Mouse (Mus musculus) neural tube, embryonic 11.5 days (tissue): Measurements from ENCODE around the gene Lpcat2. TPM values are rescaled to one million over a fixed set of nuclear protein-coding genes. Genes with fewer than 3 reads are reported as not detected.

Experiments used
- ATAC-seq: fragments of 200-750 bp; cut with Nextera tagmentation; 2 replicates; pipeline ENCODE4 v1.8.0; 2017; ENCODE audit warnings: moderate number of reproducible peaks, mild to moderate bottlenecking, moderate TSS enrichment, moderate library complexity; ENCODE audit not compliant: insufficient read depth, low FRiP score, low TSS enrichment
- DNase-seq: peaks from one replicate; pipeline ENCODE4 v3.0.0-alpha.2; 2015; ENCODE audit warnings: low spot score
- H3K27ac ChIP-seq: fragments of 300-500 bp; sonication (generic); 2 replicates; pipeline ENCODE4 v1.5.1; 2014; ENCODE audit warnings: low read depth, mild to moderate bottlenecking, low read length
- H3K27me3 ChIP-seq: fragments of 300-500 bp; sonication (generic); 2 replicates; pipeline ENCODE4 v1.6.1; 2014; ENCODE audit warnings: mild to moderate bottlenecking, low read length, mixed read lengths; ENCODE audit not compliant: control insufficient read depth, insufficient read depth
- H3K36me3 ChIP-seq: fragments of 300-500 bp; sonication (generic); 2 replicates; pipeline ENCODE4 v1.6.1; 2014; ENCODE audit warnings: mild to moderate bottlenecking, low read length, moderate library complexity, mixed read lengths; ENCODE audit not compliant: control insufficient read depth, insufficient read depth
- H3K4me1 ChIP-seq: fragments of 300-500 bp; sonication (generic); 2 replicates; pipeline ENCODE4 v1.6.1; 2014; ENCODE audit warnings: low read length, mixed read lengths; ENCODE audit not compliant: control insufficient read depth, insufficient read depth
- H3K4me2 ChIP-seq: fragments of 300-500 bp; sonication (generic); 2 replicates; pipeline ENCODE4 v1.6.1; 2014; ENCODE audit warnings: low read depth, mild to moderate bottlenecking, moderate library complexity
- H3K4me3 ChIP-seq: fragments of 300-500 bp; sonication (generic); 2 replicates; pipeline ENCODE4 v1.5.1; 2014; ENCODE audit warnings: low read depth, low read length
- H3K9ac ChIP-seq: fragments of 300-500 bp; sonication (generic); 2 replicates; pipeline ENCODE4 v1.6.1; 2014; ENCODE audit warnings: mild to moderate bottlenecking, low read length
- H3K9me3 ChIP-seq: fragments of 300-500 bp; sonication (generic); 2 replicates; pipeline ENCODE4 v1.6.1; 2016; ENCODE audit warnings: low read length; ENCODE audit not compliant: control insufficient read depth
- WGBS: fragments of 180-500 bp; shearing (Covaris S2); extraction: QIAGEN DNeasy Blood & Tissue Kit; methylation state at CpG from one replicate; pipeline ENCODE4 v1.1.7; 2014; 5-methylcytosine and 5-hydroxymethylcytosine counted together
- polyA plus RNA-seq: library from polyadenylated mRNA; unstranded; fragments of >200 nt; fragmentation: Nextera tagmentation; extraction: Ambion mirVana; gene quantifications from 2 replicates; pipeline ENCODE4 v1.2.1, GENCODE M21; 2014

Lpcat2 gene
- polyA plus RNA-seq, 1 experiment from 2014 or later: 4.4 TPM

GRCm38 (mm10) chr8:92911477-92911876, 56.3 kb downstream of the Lpcat2 start:
- no peak overlapping the region for H3K9ac ChIP-seq
- no peak overlapping the region for H3K4me2 ChIP-seq
- ATAC-seq: no peak
- H3K27me3 ChIP-seq: no peaks in the 10 kb centered on the region
- no peaks in the 10 kb centered on the region for H3K36me3 ChIP-seq
- DNase-seq: no peak
- H3K27ac ChIP-seq: no peak overlapping the region
- no peak overlapping the region for H3K4me3 ChIP-seq
- 88% methylated on average over 3 of the region's 3 CpGs for WGBS
- H3K9me3 ChIP-seq: no peaks in the 10 kb centered on the region
- H3K4me1 ChIP-seq: no peaks in the 10 kb centered on the region

- no peak overlapping the region for H3K9ac ChIP-seq
- no peaks in the 10 kb centered on the region for H3K27me3 ChIP-seq
- H3K4me2 ChIP-seq: no peak overlapping the region
- no peaks in the 10 kb centered on the region for H3K36me3 ChIP-seq
- no peaks in the 10 kb centered on the region for H3K9me3 ChIP-seq
- WGBS: 89% methylated on average over 7 of the region's 7 CpGs
- H3K4me3 ChIP-seq: no peak overlapping the region
- no peak overlapping the region for H3K27ac ChIP-seq
- no peaks in the 10 kb centered on the region for H3K4me1 ChIP-seq
- no peak for ATAC-seq
- no peak for DNase-seq
These were observed 58.3 kb downstream of the Lpcat2 start for GRCm38 (mm10) chr8:92913396-92913795.

DNA sequence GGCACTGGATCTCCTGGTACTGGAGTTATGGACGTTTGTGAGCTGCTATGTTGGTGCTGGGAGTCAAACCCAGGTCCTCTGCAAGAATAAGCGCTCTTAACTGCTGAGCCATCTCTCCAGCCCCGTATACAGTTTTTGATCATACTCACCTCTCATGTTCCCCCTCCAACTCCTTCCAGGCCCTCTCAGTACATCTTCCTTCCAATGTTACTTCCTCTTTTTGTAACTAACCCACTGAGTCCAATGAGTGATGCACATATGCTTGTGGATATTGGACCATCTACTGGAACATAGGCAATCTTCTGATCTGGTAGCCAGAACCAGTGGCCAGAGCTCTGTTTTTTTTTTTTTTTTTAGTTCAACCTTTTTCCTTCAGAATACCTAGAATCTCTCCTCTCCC, 60.9 kb downstream of the Lpcat2 start:
- H3K27me3 ChIP-seq: no peaks in the 10 kb centered on the region
- no peak overlapping the region for H3K9ac ChIP-seq

GRCm38 (mm10) chr8:92921768-92922167, 66.6 kb downstream of the Lpcat2 start:
- 89% methylated on average over 3 of the region's 3 CpGs for WGBS
- DNase-seq: no peak
- Histone ChIP-seq H3K36me3 (no peaks in the 10 kb centered on the region), H3K27ac (no peak overlapping the region), H3K27me3 (no peaks in the 10 kb centered on the region), H3K4me3 (no peak overlapping the region), H3K9ac (no peak overlapping the region), H3K4me1 (no peaks in the 10 kb centered on the region), H3K9me3 (no peaks in the 10 kb centered on the region), H3K4me2 (no peak overlapping the region)
- no peak for ATAC-seq

More for the DNA sequence above, 60.9 kb downstream of the Lpcat2 start:
- Histone ChIP-seq H3K4me2 (no peak overlapping the region), H3K4me1 (no peaks in the 10 kb centered on the region), H3K36me3 (no peaks in the 10 kb centered on the region), H3K9me3 (no peaks in the 10 kb centered on the region), H3K27ac (no peak overlapping the region), H3K4me3 (no peak overlapping the region)
- WGBS: 87% methylated on average over 3 of the region's 3 CpGs
- DNase-seq (no peak), ATAC-seq (no peak)

DNA sequence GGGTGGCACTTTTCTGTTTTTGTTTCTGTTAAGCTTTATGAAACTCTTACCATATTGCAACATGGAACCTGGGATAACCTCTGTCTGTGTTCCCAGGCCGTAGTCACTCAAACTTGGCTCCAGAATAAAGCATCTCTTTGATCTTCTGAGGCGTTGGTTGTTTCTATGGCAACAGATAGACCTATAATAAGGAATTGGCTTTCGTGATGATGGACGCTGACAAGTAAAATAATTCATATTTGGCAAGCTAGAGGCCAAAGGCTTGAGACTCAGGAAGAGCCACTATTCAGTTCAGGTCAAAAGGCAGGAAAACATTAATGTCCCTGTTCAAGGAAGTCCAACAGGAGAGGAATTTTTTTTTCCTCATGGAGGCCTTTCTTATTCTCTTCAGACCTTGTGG, 73.8 kb downstream of the Lpcat2 start:
- Histone ChIP-seq H3K4me1 (no peaks in the 10 kb centered on the region), H3K36me3 (no peaks in the 10 kb centered on the region), H3K27ac (no peak overlapping the region), H3K4me2 (no peak overlapping the region), H3K9me3 (no peaks in the 10 kb centered on the region), H3K4me3 (no peak overlapping the region), H3K9ac (no peak overlapping the region), H3K27me3 (no peaks in the 10 kb centered on the region)
- WGBS: 74% methylated on average over 4 of the region's 4 CpGs
- DNase-seq (no peak), ATAC-seq (no peak)

DNA sequence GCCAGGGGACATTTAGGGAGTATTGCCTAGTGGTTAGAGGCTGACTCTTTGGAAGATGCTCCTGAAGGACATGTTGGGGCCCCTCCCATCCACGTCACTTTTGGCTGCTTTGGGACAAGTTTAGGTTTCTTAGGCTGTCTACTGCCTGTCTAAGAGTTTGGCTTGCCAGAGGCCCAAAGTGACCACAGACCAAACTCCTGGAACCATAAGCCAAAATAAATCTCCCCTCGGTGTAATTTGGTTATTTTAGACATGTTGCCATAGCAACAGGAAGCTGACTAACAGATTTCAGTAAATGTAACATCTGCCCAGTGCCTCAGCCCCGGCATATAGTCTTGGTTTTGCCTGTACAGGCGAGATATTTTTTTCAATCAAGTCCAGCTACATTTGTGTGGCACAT, 82.9 kb downstream of the Lpcat2 start:
- H3K9ac ChIP-seq: no peak overlapping the region
- H3K9me3 ChIP-seq: no peaks in the 10 kb centered on the region
- ATAC-seq: no peak
- H3K4me2 ChIP-seq: no peak overlapping the region
- H3K36me3 ChIP-seq: no peaks in the 10 kb centered on the region
- H3K4me1 ChIP-seq: no peaks in the 10 kb centered on the region
- no peak for DNase-seq
- H3K27me3 ChIP-seq: no peaks in the 10 kb centered on the region
- no peak overlapping the region for H3K4me3 ChIP-seq
- no peak overlapping the region for H3K27ac ChIP-seq
- WGBS: 77% methylated on average over 4 of the region's 4 CpGs

GRCm38 (mm10) chr8:92949071-92949470, 93.9 kb downstream of the Lpcat2 start:
- no peaks in the 10 kb centered on the region for H3K9me3 ChIP-seq
- H3K27ac ChIP-seq: no peak overlapping the region
- H3K9ac ChIP-seq: no peak overlapping the region
- H3K36me3 ChIP-seq: no peaks in the 10 kb centered on the region
- H3K27me3 ChIP-seq: no peaks in the 10 kb centered on the region
- ATAC-seq: no peak
- H3K4me3 ChIP-seq: no peak overlapping the region
- no peaks in the 10 kb centered on the region for H3K4me1 ChIP-seq
- H3K4me2 ChIP-seq: no peak overlapping the region
- 90% methylated on average over 4 of the region's 4 CpGs for WGBS
- no peak for DNase-seq

- DNase-seq: no peak
- H3K9me3 ChIP-seq: no peaks in the 10 kb centered on the region
- no peak overlapping the region for H3K27ac ChIP-seq
- H3K9ac ChIP-seq: no peak overlapping the region
- no peaks in the 10 kb centered on the region for H3K4me1 ChIP-seq
- no peaks in the 10 kb centered on the region for H3K36me3 ChIP-seq
- no peaks in the 10 kb centered on the region for H3K27me3 ChIP-seq
- no peak overlapping the region for H3K4me2 ChIP-seq
- ATAC-seq: no peak
- 79% methylated on average over 12 of the region's 12 CpGs for WGBS
- H3K4me3 ChIP-seq: no peak overlapping the region
These were observed 95.7 kb downstream of the Lpcat2 start for GRCm38 (mm10) chr8:92950639-92951371.

- H3K9me3 ChIP-seq: no peaks in the 10 kb centered on the region
- no peaks in the 10 kb centered on the region for H3K36me3 ChIP-seq
- H3K4me3 ChIP-seq: no peak overlapping the region
- no peak overlapping the region for H3K4me2 ChIP-seq
- no peaks in the 10 kb centered on the region for H3K27me3 ChIP-seq
- WGBS: 90% methylated on average over 5 of the region's 5 CpGs
- DNase-seq (no peak), ATAC-seq (no peak)
- no peak overlapping the region for H3K27ac ChIP-seq
- H3K9ac ChIP-seq: no peak overlapping the region
- H3K4me1 ChIP-seq: no peaks in the 10 kb centered on the region
These were observed 98.9 kb downstream of the Lpcat2 start for GRCm38 (mm10) chr8:92954044-92954443.
